Mouse (Mus musculus): ENCODE measurements around the gene Pdx1.
A peak's percentile ranks its signal among the peaks of the same experiment; 100 is the strongest.

Gene Pdx1

GRCm38 (mm10) chr5:147312830-147313685, 43.3 kb downstream of the Pdx1 start:
- no peak for DNase-seq (ENCODE audit: low spot score)

GRCm38 (mm10) chr5:147314646-147315431, 45.1 kb downstream of the Pdx1 start:
- DNase-seq (ENCODE audit: low spot score), result no peak

- DNase-seq (ENCODE audit: low spot score), result no peak
Measured at GRCm38 (mm10) chr5:147315432-147316075, 45.8 kb downstream of the Pdx1 start.

- no peak for DNase-seq (ENCODE audit: low spot score)
Measured at GRCm38 (mm10) chr5:147317321-147317720, 47.6 kb downstream of the Pdx1 start.

GRCm38 (mm10) chr5:147317991-147318390, 48.2 kb downstream of the Pdx1 start:
- no peak for DNase-seq (ENCODE audit: low spot score)

- DNase-seq (ENCODE audit: low spot score), result no peak
Measured at GRCm38 (mm10) chr5:147319653-147320052, 49.9 kb downstream of the Pdx1 start.

- no peak for DNase-seq (ENCODE audit: low spot score)
Measured at GRCm38 (mm10) chr5:147322183-147322582, 52.4 kb downstream of the Pdx1 start, which contains the start of gene Urad. Gene Urad, minus strand, starts transcription at chr5:147322440.

GRCm38 (mm10) chr5:147323237-147323917, 53.6 kb downstream of the Pdx1 start:
- peak; percentile 24 for DNase-seq (ENCODE audit: low spot score)

Data from ovary, postnatal 10 days (tissue).